Mouse (Mus musculus) forebrain, embryonic 11.5 days (tissue): ENCODE data around the gene Dpm2. TPM values are rescaled to one million over a fixed set of nuclear protein-coding genes. Genes with fewer than 3 reads are reported as not detected.

Experiments
- ATAC-seq: fragments of 200-750 bp; cut with Nextera tagmentation; replicated peaks from 2 replicates; pipeline ENCODE4 v1.8.0; 2017; ENCODE audit warnings: moderate TSS enrichment; ENCODE audit not compliant: low FRiP score
- DNase-seq: peaks from one replicate; pipeline ENCODE4 v3.0.0-alpha.2; 2017; ENCODE audit warnings: low spot score
- H3K27ac ChIP-seq: fragments of 300-500 bp; sonication (generic); 2 replicates; pipeline ENCODE4 v1.5.1; 2014; ENCODE audit warnings: low read depth, low read length
- H3K27me3 ChIP-seq: fragments of 300-500 bp; sonication (generic); 2 replicates; pipeline ENCODE4 v1.6.1; 2014; ENCODE audit warnings: mild to moderate bottlenecking, low read length, mixed read lengths; ENCODE audit not compliant: control insufficient read depth, insufficient read depth
- H3K36me3 ChIP-seq: fragments of 300-500 bp; sonication (generic); 2 replicates; pipeline ENCODE4 v1.6.1; 2014; ENCODE audit warnings: mild to moderate bottlenecking, low read length, moderate library complexity, mixed read lengths; ENCODE audit not compliant: control insufficient read depth, insufficient read depth
- H3K4me1 ChIP-seq: fragments of 300-500 bp; sonication (generic); replicated peaks from 2 replicates; pipeline ENCODE4 v1.6.1; 2014; ENCODE audit warnings: low read length, mixed read lengths; ENCODE audit not compliant: control insufficient read depth, insufficient read depth
- H3K4me2 ChIP-seq: fragments of 300-500 bp; sonication (generic); 2 replicates; pipeline ENCODE4 v1.6.1; 2014; ENCODE audit warnings: low read depth, mild to moderate bottlenecking, low read length, moderate library complexity, mixed read lengths; ENCODE audit not compliant: severe bottlenecking
- H3K4me3 ChIP-seq: fragments of 300-500 bp; sonication (generic); 2 replicates; pipeline ENCODE4 v1.5.1; 2014; ENCODE audit warnings: low read depth, low read length
- H3K9ac ChIP-seq: fragments of 300-500 bp; sonication (generic); 2 replicates; pipeline ENCODE4 v1.6.1; 2014; ENCODE audit warnings: low read length
- H3K9me3 ChIP-seq: fragments of 300-500 bp; sonication (generic); 2 replicates; pipeline ENCODE4 v1.6.1; 2016; ENCODE audit warnings: low read length, mixed read lengths; ENCODE audit not compliant: control insufficient read depth
- WGBS: fragments of 180-500 bp; shearing (Covaris S2); extraction: QIAGEN DNeasy Blood & Tissue Kit; methylation state at CpG from one replicate; pipeline ENCODE4 v1.1.7; 2014; 5-methylcytosine and 5-hydroxymethylcytosine counted together
- polyA plus RNA-seq: library from polyadenylated mRNA; unstranded; fragments of >200 nt; fragmentation: Nextera tagmentation; extraction: Ambion mirVana; gene quantifications from 2 replicates; pipeline ENCODE4 v1.2.1, GENCODE M21; 2014

Gene Dpm2
- polyA plus RNA-seq, 1 experiment from 2014 or later: 98.9 TPM

GRCm38 (mm10) chr2:32608141-32608777, 37.6 kb downstream of the Dpm2 start:
- WGBS: 8% methylated on average over 25 of the region's 25 CpGs
- peak overlapping the region; percentile 43 for H3K4me2 ChIP-seq
- DNase-seq: peak; percentile 80
- H3K36me3 ChIP-seq: no peaks in the 10 kb centered on the region
- H3K4me1 ChIP-seq: peaks cover 10% of the 10 kb centered on the region; the same call in 1 of the 2 replicates
- no peak overlapping the region for H3K9ac ChIP-seq
- peaks cover 2% of the 10 kb centered on the region; the same call in 1 of the 2 replicates for H3K27me3 ChIP-seq
- H3K27ac ChIP-seq: no peak overlapping the region
- H3K4me3 ChIP-seq: peak overlapping the region; percentile 16; the same call in 1 of the 2 replicates
- no peaks in the 10 kb centered on the region for H3K9me3 ChIP-seq
- ATAC-seq: 0 out of 2 replicates have a peak, but pooled peaks have one; percentile 45

GRCm38 (mm10) chr2:32608778-32609435, 38.2 kb downstream of the Dpm2 start:
- WGBS: 38% methylated on average over 18 of the region's 18 CpGs
- H3K27me3 ChIP-seq: peaks cover 2% of the 10 kb centered on the region; the same call in 1 of the 2 replicates
- H3K4me3 ChIP-seq: peak overlapping the region; percentile 16; the same call in 1 of the 2 replicates
- H3K4me1 ChIP-seq: peaks cover 10% of the 10 kb centered on the region; the same call in 1 of the 2 replicates
- ATAC-seq (no peak), DNase-seq (no peak)
- H3K9me3 ChIP-seq: no peaks in the 10 kb centered on the region
- H3K4me2 ChIP-seq: peak overlapping the region; percentile 43; the same call in 1 of the 2 replicates
- H3K36me3 ChIP-seq: no peaks in the 10 kb centered on the region
- H3K9ac ChIP-seq: no peak overlapping the region
- H3K27ac ChIP-seq: no peak overlapping the region

GRCm38 (mm10) chr2:32610610-32611229, 40.1 kb downstream of the Dpm2 start:
- Histone ChIP-seq H3K4me3 (peak overlapping the region; percentile 28), H3K27me3 (peaks cover 2% of the 10 kb centered on the region; the same call in 1 of the 2 replicates), H3K27ac (no peak overlapping the region), H3K36me3 (no peaks in the 10 kb centered on the region), H3K9ac (0 out of 2 replicates have a peak overlapping the region, but pooled peaks have one; percentile 4), H3K9me3 (no peaks in the 10 kb centered on the region), H3K4me2 (peak overlapping the region; percentile 58), H3K4me1 (peaks cover 10% of the 10 kb centered on the region; the same call in 1 of the 2 replicates)
- DNase-seq: peak; percentile 72
- no peak for ATAC-seq
- WGBS: 18% methylated on average over 23 of the region's 23 CpGs

- H3K9me3 ChIP-seq: no peaks in the 10 kb centered on the region
- WGBS: 67% methylated on average over 26 of the region's 26 CpGs
- no peak for ATAC-seq
These were observed 41.6 kb downstream of the Dpm2 start for GRCm38 (mm10) chr2:32612274-32612673.

GRCm38 (mm10) chr2:32617109-32617508, 46.5 kb downstream of the Dpm2 start:
- 91% methylated on average over 1 of the region's 1 CpGs for WGBS
- ATAC-seq (no peak), DNase-seq (no peak)
- no peaks in the 10 kb centered on the region for H3K9me3 ChIP-seq
- H3K4me2 ChIP-seq: no peak overlapping the region
- no peak overlapping the region for H3K27ac ChIP-seq
- no peaks in the 10 kb centered on the region; the same call in 1 of the 2 replicates for H3K36me3 ChIP-seq
- 0 out of 2 replicates have a peak, but pooled peaks cover 5% of the 10 kb centered on the region for H3K4me1 ChIP-seq
- no peak overlapping the region for H3K4me3 ChIP-seq
- H3K9ac ChIP-seq: no peak overlapping the region
- no peaks in the 10 kb centered on the region for H3K27me3 ChIP-seq

More at GRCm38 (mm10) chr2:32612274-32612673, 41.6 kb downstream of the Dpm2 start:
- Histone ChIP-seq H3K9ac (no peak overlapping the region), H3K4me2 (no peak overlapping the region), H3K4me3 (no peak overlapping the region), H3K36me3 (no peaks in the 10 kb centered on the region), H3K27me3 (peaks cover 2% of the 10 kb centered on the region; the same call in 1 of the 2 replicates), H3K4me1 (peaks cover 9% of the 10 kb centered on the region; the same call in 1 of the 2 replicates), H3K27ac (no peak overlapping the region)
- DNase-seq: no peak

- no peaks in the 10 kb centered on the region; the same call in 1 of the 2 replicates for H3K36me3 ChIP-seq
These were observed 46.9 kb downstream of the Dpm2 start for GRCm38 (mm10) chr2:32617601-32618000.

GRCm38 (mm10) chr2:32618051-32618450, 47.4 kb downstream of the Dpm2 start:
- 79% methylated on average over 9 of the region's 9 CpGs for WGBS
- H3K27ac ChIP-seq: no peak overlapping the region
- H3K4me2 ChIP-seq: no peak overlapping the region
- ATAC-seq (no peak), DNase-seq (no peak)
- no peak overlapping the region for H3K4me3 ChIP-seq
- no peaks in the 10 kb centered on the region for H3K9me3 ChIP-seq
- H3K27me3 ChIP-seq: no peaks in the 10 kb centered on the region
- H3K9ac ChIP-seq: no peak overlapping the region
- H3K36me3 ChIP-seq: no peaks in the 10 kb centered on the region; the same call in 1 of the 2 replicates
- 0 out of 2 replicates have a peak, but pooled peaks cover 5% of the 10 kb centered on the region for H3K4me1 ChIP-seq

More at GRCm38 (mm10) chr2:32617601-32618000, 46.9 kb downstream of the Dpm2 start:
- 94% methylated on average over 4 of the region's 4 CpGs for WGBS
- DNase-seq (no peak), ATAC-seq (no peak)
- Histone ChIP-seq H3K27ac (no peak overlapping the region), H3K9me3 (no peaks in the 10 kb centered on the region), H3K27me3 (no peaks in the 10 kb centered on the region), H3K4me1 (0 out of 2 replicates have a peak, but pooled peaks cover 5% of the 10 kb centered on the region), H3K9ac (no peak overlapping the region), H3K4me3 (no peak overlapping the region), H3K4me2 (no peak overlapping the region)
